Mouse (Mus musculus) thymus, postnatal 0 days (tissue): ENCODE measurements around the gene Tnk1. TPM values are rescaled to one million over a fixed set of nuclear protein-coding genes. Genes with fewer than 3 reads are reported as not detected.
"Not testable (repeated sequence)": the region's sequence is repeated elsewhere in the genome, so short reads cannot be mapped to it uniquely, and the experiment has no call there.

Source experiments
- DNase-seq: peaks from one replicate; pipeline ENCODE4 v3.0.0-alpha.2; 2015; ENCODE audit warnings: low spot score
- polyA plus RNA-seq: library from polyadenylated mRNA; unstranded; fragments of >200 nt; fragmentation: Nextera tagmentation; extraction: Ambion mirVana; gene quantifications from 2 replicates; pipeline ENCODE4 v1.2.1, GENCODE M21; 2015

Tnk1 gene
- polyA plus RNA-seq, 1 experiment from 2014 or later = 1.1 TPM

GRCm38 (mm10) chr11:69878952-69879351 lies 20.4 kb upstream of the Tnk1 start:
- no peak for DNase-seq

- DNase-seq = no peak
Measured at GRCm38 (mm10) chr11:69878399-69878798, 19.9 kb upstream of the Tnk1 start.

- no peak for DNase-seq
Measured at GRCm38 (mm10) chr11:69877878-69878277, 19.3 kb upstream of the Tnk1 start, which contains the start of gene Tmem95. Gene Tmem95, minus strand, starts transcription at chr11:69878018.

DNA sequence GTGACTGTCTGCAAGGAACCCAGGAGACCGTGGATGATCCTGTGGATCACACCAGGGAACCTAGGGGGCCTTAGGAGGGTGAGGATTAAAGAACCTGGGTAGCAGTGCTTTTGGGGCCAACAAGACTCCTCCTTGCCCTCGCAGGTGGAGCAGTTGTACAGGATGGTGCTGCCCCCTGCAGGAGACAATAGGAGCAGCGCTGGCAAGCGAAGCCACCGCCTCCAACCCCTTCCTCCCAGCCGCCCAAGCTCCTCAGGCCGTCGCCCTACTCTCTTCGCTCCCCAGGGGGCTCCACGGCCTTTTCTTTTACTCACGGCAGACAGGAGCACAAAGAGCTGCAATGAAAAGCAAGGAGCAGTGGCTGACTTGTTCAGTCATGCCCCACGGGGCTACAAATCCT lies 18.3 kb upstream of the Tnk1 start:
- DNase-seq = peak; percentile 95

- DNase-seq = no peak
Measured at GRCm38 (mm10) chr11:69876186-69876585, 17.7 kb upstream of the Tnk1 start.

DNA sequence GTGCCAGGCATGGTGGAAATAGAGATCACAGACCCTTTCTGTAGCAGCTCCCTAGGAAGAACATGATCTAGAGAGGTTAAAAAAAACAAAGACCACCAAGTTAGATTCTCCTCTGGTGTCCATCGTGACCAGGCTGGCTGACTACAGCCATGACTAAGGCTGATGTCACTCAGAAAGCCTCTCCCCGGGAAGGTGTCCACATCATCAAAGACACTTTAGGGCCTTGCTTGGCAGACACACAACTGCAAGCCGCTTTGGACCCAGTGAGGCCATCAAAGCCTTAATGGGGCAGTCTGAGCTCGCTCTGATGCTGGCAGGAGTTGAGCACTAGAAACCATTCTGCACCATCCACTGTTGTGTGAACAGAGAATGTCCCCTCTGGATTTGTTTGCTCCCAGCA lies 13.9 kb upstream of the Tnk1 start:
- DNase-seq = no peak

DNA sequence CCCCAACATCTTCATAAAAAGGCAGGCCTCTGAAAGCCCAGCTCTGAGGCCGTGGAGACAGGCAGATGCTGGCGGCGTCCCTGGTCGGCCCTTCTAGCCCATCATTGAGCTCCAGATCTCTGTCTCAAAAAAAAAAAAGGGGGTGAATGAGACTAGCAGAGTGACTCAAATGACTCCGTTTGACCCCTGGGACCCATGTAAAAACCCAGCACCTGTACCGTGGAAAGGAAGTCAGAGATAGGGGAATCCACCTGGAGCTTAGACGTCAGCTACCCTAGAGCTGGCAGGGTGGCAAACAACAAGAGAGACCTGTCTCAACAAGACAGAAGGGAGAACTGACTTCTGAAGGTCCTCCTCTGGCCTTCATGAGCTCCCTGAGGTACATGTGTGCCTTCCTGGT lies 13.3 kb upstream of the Tnk1 start:
- DNase-seq = no peak

- DNase-seq = no peak
Measured at GRCm38 (mm10) chr11:69870289-69871069, 11.9 kb upstream of the Tnk1 start.

- no peak for DNase-seq
Measured at GRCm38 (mm10) chr11:69867335-69867734, 8.8 kb upstream of the Tnk1 start.

DNA sequence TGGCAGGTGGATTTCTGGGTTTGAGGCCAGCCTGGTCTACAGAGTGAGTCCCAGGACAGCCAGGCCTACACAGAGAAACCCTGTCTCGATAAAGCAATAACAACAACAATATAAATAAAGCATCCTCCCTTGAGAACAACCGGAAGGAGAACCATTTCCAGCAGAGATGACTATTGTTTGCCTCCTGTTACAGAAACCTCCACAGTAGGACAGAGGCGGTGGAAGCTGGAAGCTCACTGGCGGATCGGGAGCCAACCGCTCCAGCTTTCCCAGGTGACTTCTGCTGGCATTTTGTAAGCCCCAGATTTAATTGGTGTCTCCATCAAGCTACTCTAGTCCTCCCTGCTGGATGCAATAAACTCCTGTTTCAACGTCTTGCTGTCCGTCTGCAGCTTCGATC lies 7.0 kb upstream of the Tnk1 start:
- no peak for DNase-seq

- no peak for DNase-seq
Measured at GRCm38 (mm10) chr11:69864138-69864860, 5.8 kb upstream of the Tnk1 start.

DNA sequence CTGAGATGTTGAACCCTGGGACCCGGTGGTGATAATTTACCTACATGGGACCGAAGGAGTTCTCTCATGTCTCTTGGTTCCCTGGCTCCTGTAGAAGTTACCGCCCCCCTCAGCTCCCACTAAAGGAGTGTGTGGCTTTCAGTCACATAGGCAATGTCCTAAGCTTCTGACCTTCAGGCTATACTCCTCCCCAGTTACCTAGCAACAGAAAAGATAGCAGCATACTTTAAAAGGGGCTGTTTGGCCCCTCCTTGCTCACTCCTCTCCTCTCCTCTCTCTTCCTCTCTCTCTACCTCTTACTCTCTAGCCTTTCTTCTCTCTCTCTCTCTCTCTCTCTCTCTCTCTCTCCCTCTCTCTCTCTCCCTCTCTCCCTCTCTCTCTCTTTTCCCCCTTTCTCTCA lies 5.2 kb upstream of the Tnk1 start:
- not testable (repeated sequence) for DNase-seq

- DNase-seq = peak; percentile 48
Measured at GRCm38 (mm10) chr11:69855347-69855746, 3.2 kb downstream of the Tnk1 start.

- DNase-seq = no peak
Measured at GRCm38 (mm10) chr11:69854680-69855079, 3.9 kb downstream of the Tnk1 start.

GRCm38 (mm10) chr11:69853994-69854393 lies 4.5 kb downstream of the Tnk1 start:
- DNase-seq = no peak

GRCm38 (mm10) chr11:69850754-69851153 lies 7.8 kb downstream of the Tnk1 start:
- DNase-seq = peak; percentile 65

DNA sequence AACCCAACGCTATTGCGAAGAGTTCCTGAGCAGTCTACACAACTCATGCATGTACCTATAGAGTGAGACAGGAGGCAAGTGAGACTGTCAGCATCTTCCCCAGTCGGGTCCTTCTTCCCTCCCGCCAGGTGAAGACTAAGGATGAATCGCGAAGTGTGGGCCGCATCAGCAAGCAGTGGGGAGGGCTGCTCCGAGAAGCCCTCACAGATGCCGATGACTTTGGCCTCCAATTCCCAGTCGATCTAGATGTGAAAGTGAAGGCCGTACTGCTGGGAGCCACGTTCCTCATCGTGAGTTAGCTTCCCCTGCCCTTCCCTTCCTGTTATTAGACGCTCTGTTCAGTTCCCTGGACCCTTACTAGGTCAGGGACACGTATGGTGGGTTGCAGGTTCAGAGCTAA lies 8.6 kb downstream of the Tnk1 start:
- no peak for DNase-seq

DNA sequence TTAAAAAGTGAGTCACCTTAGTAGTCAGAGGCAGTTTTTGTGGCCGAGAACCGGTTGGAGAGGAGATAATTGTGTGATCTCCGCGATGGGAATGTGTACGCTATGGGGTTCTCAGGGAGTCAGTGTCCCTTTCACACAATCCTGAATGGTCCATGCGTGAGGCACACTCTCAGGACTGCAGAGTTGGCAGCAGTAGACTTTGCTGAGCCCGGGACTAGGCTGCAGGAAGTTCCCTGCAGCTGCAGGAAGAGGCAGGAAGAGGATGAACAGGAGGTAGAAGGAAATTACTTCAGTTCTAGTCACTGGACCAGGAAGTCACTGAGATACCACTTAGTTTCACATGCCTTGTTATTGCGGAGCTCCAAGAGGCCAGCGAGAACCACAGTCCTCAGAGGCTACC lies 9.4 kb downstream of the Tnk1 start:
- no peak for DNase-seq

GRCm38 (mm10) chr11:69848021-69848420 lies 10.5 kb downstream of the Tnk1 start:
- no peak for DNase-seq

GRCm38 (mm10) chr11:69846738-69847688 lies 11.5 kb downstream of the Tnk1 start:
- peak; percentile 83 for DNase-seq

DNA sequence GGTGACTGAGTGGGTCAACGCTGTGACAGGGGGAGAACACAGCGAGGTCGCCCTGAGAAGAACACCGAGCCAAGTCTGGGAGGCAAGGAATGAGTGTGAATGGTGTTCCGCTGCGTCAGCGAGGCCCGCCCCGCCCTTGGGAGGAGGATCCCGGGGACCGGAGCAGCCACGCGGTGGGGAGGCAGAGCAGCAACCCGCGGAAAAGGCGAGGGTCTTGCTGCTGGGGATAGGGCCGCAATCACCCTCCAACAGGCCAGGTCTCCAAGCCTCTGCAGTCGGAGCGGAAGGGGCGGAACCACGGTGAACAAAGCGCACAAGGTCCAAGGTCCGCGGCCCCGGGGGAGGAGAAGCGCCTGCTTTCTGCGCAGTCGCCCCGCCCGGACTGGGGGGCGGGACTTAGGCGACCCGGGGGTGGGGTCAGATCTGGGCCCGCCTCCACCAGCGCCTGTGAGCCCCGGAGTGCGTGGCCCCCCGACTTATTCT lies 12.3 kb downstream of the Tnk1 start, which contains the start of gene Plscr3:
Plscr3 (plus strand) TSS at position 179 of the 483 bp plus-strand sequence.
- peak; percentile 91 for DNase-seq
